Comparison of ENCODE assay signal across 29 mouse cellular contexts in the genomic region with DNA sequence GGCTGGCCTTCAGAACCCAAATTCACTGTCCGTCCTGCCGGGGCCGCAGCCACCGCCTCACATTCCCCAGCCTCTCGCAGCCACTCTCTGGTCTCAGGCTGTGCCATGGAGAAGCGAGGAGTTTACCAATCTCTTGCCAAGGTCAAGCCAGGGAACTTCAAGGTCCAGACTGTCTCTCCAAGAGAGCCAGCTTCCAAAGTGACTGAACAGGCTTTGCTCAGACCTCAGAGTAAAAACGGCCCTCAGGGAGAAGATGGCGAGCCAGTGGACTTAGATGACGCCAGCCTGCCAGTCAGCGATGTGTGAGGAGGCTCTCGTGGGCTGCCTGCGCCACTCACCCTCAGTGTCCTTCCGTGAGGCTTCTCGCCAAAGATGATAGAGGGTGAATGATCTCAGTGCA. TPM values are rescaled to one million over a fixed set of nuclear protein-coding genes. Genes with fewer than 3 reads are reported as not detected.
DNase-seq lines count a peak whose midpoint lies in the region; ATAC-seq lines count a peak whose summit lies in the region.
"Had no signal": no experiment of that assay in that cellular context is flagged by ENCODE, and none has a peak within 500 bp of the region (broad histone marks: within the 10 kb centered on the region; RNA-seq: fewer than 3 reads in every experiment).

No protein-coding gene starts in this region.

- no peak overlapping the region for H3K27ac ChIP-seq in hindbrain, embryonic 10.5 days
- no peak overlapping the region for H3K27ac ChIP-seq in forebrain, embryonic 13.5 days
- H3K27ac ChIP-seq: embryonic facial prominence, embryonic 13.5 days; heart, embryonic 15.5 days; hindbrain, embryonic 13.5 days; limb, embryonic 13.5 days; lung, embryonic 15.5 days; midbrain, embryonic 12.5 days; neural tube, embryonic 12.5 days; stomach, postnatal 0 days had no signal

- no peak overlapping the region for H3K4me2 ChIP-seq in forebrain, embryonic 13.5 days
- H3K4me2 ChIP-seq: embryonic facial prominence, embryonic 13.5 days; heart, embryonic 15.5 days; hindbrain, embryonic 13.5 days; limb, embryonic 13.5 days; liver, embryonic 11.5 days; lung, embryonic 15.5 days; midbrain, embryonic 12.5 days; neural tube, embryonic 12.5 days had no signal

- H3K9me3 ChIP-seq in hindbrain, embryonic 10.5 days = no peaks in the 10 kb centered on the region
- no peaks in the 10 kb centered on the region for H3K9me3 ChIP-seq in forebrain, embryonic 13.5 days (replicated peaks)
- H3K9me3 ChIP-seq: embryonic facial prominence, embryonic 13.5 days; heart, embryonic 15.5 days; hindbrain, embryonic 13.5 days; limb, embryonic 13.5 days; lung, embryonic 15.5 days; midbrain, embryonic 12.5 days; neural tube, embryonic 12.5 days had no signal

- no peak overlapping the region for H3K4me3 ChIP-seq in hindbrain, embryonic 10.5 days
- H3K4me3 ChIP-seq in forebrain, embryonic 13.5 days = no peak overlapping the region
- H3K4me3 ChIP-seq: embryonic facial prominence, embryonic 13.5 days; heart, embryonic 15.5 days; hindbrain, embryonic 13.5 days; limb, embryonic 13.5 days; lung, embryonic 15.5 days; midbrain, embryonic 12.5 days; myocyte; neural tube, embryonic 12.5 days had no signal

- H3K4me1 ChIP-seq in hindbrain, embryonic 10.5 days (replicated peaks) = no peaks in the 10 kb centered on the region
- H3K4me1 ChIP-seq in forebrain, embryonic 13.5 days = no peaks in the 10 kb centered on the region
- H3K4me1 ChIP-seq: embryonic facial prominence, embryonic 13.5 days; heart, embryonic 15.5 days; hindbrain, embryonic 13.5 days; limb, embryonic 13.5 days; lung, embryonic 15.5 days; midbrain, embryonic 12.5 days; neural tube, embryonic 12.5 days had no signal

- 94% methylated on average over 14 of the region's 14 CpGs for WGBS in hindbrain, embryonic 10.5 days
- WGBS in forebrain, embryonic 13.5 days = 95% methylated on average over 14 of the region's 14 CpGs

- H3K36me3 ChIP-seq in hindbrain, embryonic 10.5 days = peaks cover 47% of the 10 kb centered on the region
- peaks cover 10% of the 10 kb centered on the region for H3K36me3 ChIP-seq in forebrain, embryonic 13.5 days (ENCODE audit: poor library complexity, severe bottlenecking)

- H3K27me3 ChIP-seq in hindbrain, embryonic 10.5 days (ENCODE audit: insufficient read depth, poor library complexity, severe bottlenecking) = no peaks in the 10 kb centered on the region
- no peaks in the 10 kb centered on the region for H3K27me3 ChIP-seq in forebrain, embryonic 13.5 days
- H3K27me3 ChIP-seq: embryonic facial prominence, embryonic 13.5 days; heart, embryonic 15.5 days; hindbrain, embryonic 13.5 days; limb, embryonic 13.5 days; lung, embryonic 15.5 days; midbrain, embryonic 12.5 days; neural tube, embryonic 12.5 days; Patski had no signal

- no peak for ATAC-seq in forebrain, embryonic 13.5 days
- ATAC-seq: forebrain, postnatal 0 days; intestine, postnatal 0 days; Patski had no signal

- peak; percentile 81 to 92 for DNase-seq in adrenal gland, adult (ENCODE audit: inconsistent age in 2 of 2, low spot score in 1 of 2)
- DNase-seq in adrenal gland, postnatal 4 days (ENCODE audit: low spot score in 2 of 2) = no peak
- DNase-seq in adrenal gland, adult 18-20 months (ENCODE audit: low spot score in 2 of 2) = peak; percentile 40 to 43
- peak; percentile 55 for DNase-seq in adrenal gland, postnatal 25 days
- peak; percentile 23 for DNase-seq in fat pad, adult 2 months (ENCODE audit: extremely low read depth, low read depth, low spot score)
- no peak for DNase-seq in thymus, adult 18-20 months
- DNase-seq in hindbrain, embryonic 10.5 days (ENCODE audit: low spot score) = no peak
- DNase-seq: cerebellum, adult 11 months; cerebellum, adult 9-11 months; forebrain, postnatal 0 days; gastrocnemius, postnatal 10 days; kidney, postnatal 25 days; right cerebral cortex, adult 18-20 months; thymus, postnatal 14 days had no signal

- no peak overlapping the region for H3K9ac ChIP-seq in forebrain, embryonic 13.5 days
- H3K9ac ChIP-seq: embryonic facial prominence, embryonic 13.5 days; forebrain, postnatal 0 days; heart, embryonic 15.5 days; hindbrain, embryonic 13.5 days; limb, embryonic 13.5 days; lung, embryonic 15.5 days; midbrain, embryonic 12.5 days; neural tube, embryonic 12.5 days had no signal

RNA-seq across cellular contexts. Expression of a gene that starts 25.1 kb away (rescaled TPM):
- total RNA-seq in adrenal gland, postnatal 4 days (2021) = 10 to 100 TPM; 52.9 to 66.2 TPM
- total RNA-seq in adrenal gland, adult 18-20 months (2021) = 10 to 100 TPM; 31.8 to 79.5 TPM
- 38.3 and 45.7 TPM in 2 replicates for total RNA-seq in adrenal gland, postnatal 25 days (2021)
- 2.5 and 7.0 TPM in 2 replicates for polyA plus RNA-seq in hindbrain, embryonic 10.5 days (2016; fragmentation: Nextera tagmentation; extraction: Ambion mirVana)
- polyA plus RNA-seq in forebrain, embryonic 13.5 days (2015; fragmentation: Nextera tagmentation; extraction: Ambion mirVana) = 9.3 and 9.7 TPM in 2 replicates
- total RNA-seq: megakaryocyte, adult 5-6 weeks; MEL had no signal

RNA-seq across cellular contexts. Expression of a gene that starts 45.3 kb away (rescaled TPM):
- total RNA-seq in adrenal gland, postnatal 4 days (2021) = 10 to 100 TPM; 39.2 to 41.8 TPM
- 10 to 100 TPM; 24.8 to 28.9 TPM for total RNA-seq in adrenal gland, adult 18-20 months (2021)
- total RNA-seq in adrenal gland, postnatal 25 days (2021) = 26.7 and 32.6 TPM in 2 replicates
- polyA plus RNA-seq in hindbrain, embryonic 10.5 days (2016; fragmentation: Nextera tagmentation; extraction: Ambion mirVana) = 39.5 and 47.8 TPM in 2 replicates
- polyA plus RNA-seq in forebrain, embryonic 13.5 days (2015; fragmentation: Nextera tagmentation; extraction: Ambion mirVana) = 36.6 and 37.8 TPM in 2 replicates

Comparison
In these comparisons a context has a peak if more than half of its experiments do, and no peak if none do; other contexts are left out.
1. DNase-seq: peak in adrenal gland, adult (2 of 2), adrenal gland, adult 18-20 months (2 of 2), adrenal gland, postnatal 25 days (single experiment) and fat pad, adult 2 months (single experiment); none in adrenal gland, postnatal 4 days (0 of 2), thymus, adult 18-20 months (0 of 2) and hindbrain, embryonic 10.5 days (single experiment).